Mouse (Mus musculus) limb, embryonic 13.5 days (tissue): ENCODE measurements around the gene Nfe2l2. TPM values are rescaled to one million over a fixed set of nuclear protein-coding genes. Genes with fewer than 3 reads are reported as not detected.

Experiments
- ATAC-seq: fragments of 200-750 bp; cut with Nextera tagmentation; 2 replicates; pipeline ENCODE4 v1.8.0; 2017; ENCODE audit warnings: low read depth, moderate number of reproducible peaks, moderate TSS enrichment; ENCODE audit not compliant: low FRiP score
- H3K27ac ChIP-seq: fragments of 300-500 bp; sonication (generic); 2 replicates; pipeline ENCODE4 v1.5.1; 2015; ENCODE audit warnings: inconsistent platforms, mild to moderate bottlenecking, moderate library complexity
- H3K27me3 ChIP-seq: fragments of 300-500 bp; sonication (generic); 2 replicates; pipeline ENCODE4 v1.6.1; 2015; ENCODE audit warnings: mild to moderate bottlenecking, inconsistent platforms
- H3K36me3 ChIP-seq: fragments of 300-500 bp; sonication (generic); 2 replicates; pipeline ENCODE4 v1.6.1; 2015; ENCODE audit warnings: inconsistent platforms, mild to moderate bottlenecking, moderate library complexity
- H3K4me1 ChIP-seq: fragments of 300-500 bp; sonication (generic); 2 replicates; pipeline ENCODE4 v1.6.1; 2015; ENCODE audit warnings: inconsistent platforms
- H3K4me2 ChIP-seq: fragments of 300-500 bp; sonication (generic); replicated peaks from 2 replicates; pipeline ENCODE4 v1.6.1; 2015; ENCODE audit warnings: inconsistent platforms, mild to moderate bottlenecking, moderate library complexity
- H3K4me3 ChIP-seq: fragments of 300-500 bp; sonication (generic); 2 replicates; pipeline ENCODE4 v1.5.1; 2015; ENCODE audit warnings: moderate library complexity, mild to moderate bottlenecking, inconsistent platforms
- H3K9ac ChIP-seq: fragments of 300-500 bp; sonication (generic); 2 replicates; pipeline ENCODE4 v1.6.1; 2015; ENCODE audit warnings: mild to moderate bottlenecking, inconsistent platforms
- H3K9me3 ChIP-seq: fragments of 300-500 bp; sonication (generic); 2 replicates; pipeline ENCODE4 v1.6.1; 2016; ENCODE audit warnings: inconsistent platforms
- WGBS: fragments of 180-500 bp; shearing (Covaris S2); methylation state at CpG from one replicate; pipeline ENCODE4 v1.1.7; 2015; 5-methylcytosine and 5-hydroxymethylcytosine counted together
- polyA plus RNA-seq: library from polyadenylated mRNA; unstranded; fragments of >200 nt; fragmentation: Nextera tagmentation; extraction: Ambion mirVana; gene quantifications from 2 replicates; pipeline ENCODE4 v1.2.1, GENCODE M21; 2015

Nfe2l2 gene
- polyA plus RNA-seq, 1 experiment from 2014 or later = 34.1 TPM

DNA sequence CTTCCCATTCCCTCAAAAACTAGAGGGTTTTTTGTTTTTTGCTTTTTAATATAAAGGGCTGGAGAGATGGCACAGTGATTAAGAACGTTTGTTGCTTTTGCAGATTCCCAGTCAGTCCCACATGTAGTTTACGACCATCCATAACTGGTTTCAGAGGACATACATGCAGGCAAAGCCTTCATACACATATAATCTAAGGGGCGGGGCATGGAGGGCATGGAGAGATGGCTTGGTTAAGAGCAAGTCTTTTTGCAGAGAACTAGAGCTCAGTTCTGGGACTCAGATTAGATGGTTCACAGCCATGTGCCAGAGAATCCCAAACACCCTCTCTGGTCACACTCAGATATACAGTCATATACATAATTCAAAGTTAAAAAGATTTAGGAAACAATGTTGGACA, 31.9 kb downstream of the Nfe2l2 start:
- no peak for ATAC-seq

DNA sequence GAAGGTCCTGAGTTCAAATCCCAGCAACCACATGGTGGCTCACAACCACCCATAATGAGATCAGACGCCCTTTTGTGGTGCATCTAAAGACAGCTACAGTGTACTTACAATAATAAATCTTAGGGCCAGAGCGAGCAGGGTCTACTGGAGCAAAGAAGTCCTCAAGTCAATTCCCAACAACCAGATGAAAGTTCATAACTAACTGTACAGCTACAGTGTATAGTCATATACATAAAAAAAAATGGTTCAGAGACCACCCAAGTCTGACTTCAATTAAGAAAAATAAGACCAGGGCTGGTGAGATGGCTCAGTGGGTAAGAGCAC, 33.1 kb downstream of the Nfe2l2 start:
- Histone ChIP-seq H3K9me3 (no peaks in the 10 kb centered on the region), H3K27me3 (no peaks in the 10 kb centered on the region), H3K36me3 (peaks cover 19% of the 10 kb centered on the region), H3K9ac (no peak overlapping the region), H3K4me1 (no peaks in the 10 kb centered on the region), H3K4me2 (no peak overlapping the region), H3K4me3 (no peak overlapping the region), H3K27ac (no peak overlapping the region)
- WGBS = 79% methylated on average over 2 of the region's 2 CpGs
- no peak for ATAC-seq

More for the DNA sequence above, 31.9 kb downstream of the Nfe2l2 start:
- Histone ChIP-seq H3K4me3 (no peak overlapping the region), H3K9me3 (no peaks in the 10 kb centered on the region), H3K9ac (no peak overlapping the region), H3K4me2 (no peak overlapping the region), H3K36me3 (peaks cover 30% of the 10 kb centered on the region), H3K27ac (no peak overlapping the region), H3K4me1 (no peaks in the 10 kb centered on the region), H3K27me3 (no peaks in the 10 kb centered on the region)
- 60% methylated on average over 3 of the region's 3 CpGs for WGBS

- Histone ChIP-seq H3K9ac (no peak overlapping the region), H3K27ac (no peak overlapping the region), H3K4me1 (no peaks in the 10 kb centered on the region), H3K4me2 (no peak overlapping the region), H3K27me3 (no peaks in the 10 kb centered on the region), H3K4me3 (no peak overlapping the region), H3K9me3 (no peaks in the 10 kb centered on the region), H3K36me3 (peaks cover 13% of the 10 kb centered on the region)
- no peak for ATAC-seq
- WGBS = 80% methylated on average over 6 of the region's 6 CpGs
Measured at GRCm38 (mm10) chr2:75670446-75671336, 33.8 kb downstream of the Nfe2l2 start.

GRCm38 (mm10) chr2:75669491-75670445, 34.7 kb downstream of the Nfe2l2 start:
- Histone ChIP-seq H3K27me3 (no peaks in the 10 kb centered on the region), H3K4me1 (no peaks in the 10 kb centered on the region), H3K36me3 (peaks cover 12% of the 10 kb centered on the region), H3K4me2 (no peak overlapping the region), H3K27ac (0 out of 2 replicates have a peak overlapping the region, but pooled peaks have one; percentile 33), H3K9me3 (no peaks in the 10 kb centered on the region), H3K4me3 (no peak overlapping the region), H3K9ac (no peak overlapping the region)
- no peak for ATAC-seq
- 32% methylated on average over 14 of the region's 14 CpGs for WGBS

DNA sequence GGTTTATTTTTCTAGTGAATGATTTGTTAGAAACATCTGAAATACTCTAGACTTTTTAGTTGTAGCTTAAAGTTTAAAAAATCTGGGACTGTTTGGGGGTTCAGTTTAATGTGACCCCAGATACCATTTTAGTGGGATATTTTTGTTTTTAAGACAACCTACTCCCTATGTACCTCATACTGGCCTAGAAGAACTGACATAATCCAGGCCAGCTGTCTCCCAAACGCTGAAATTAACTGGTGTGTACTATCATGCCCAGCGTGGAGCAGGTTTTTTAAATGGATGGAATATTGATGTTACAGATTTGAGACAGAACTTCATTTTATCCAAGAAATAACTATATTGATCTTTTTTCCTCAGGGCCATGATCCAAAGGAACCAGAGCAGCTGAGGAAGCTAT, 43.3 kb downstream of the Nfe2l2 start:
- no peaks in the 10 kb centered on the region for H3K27me3 ChIP-seq
- H3K9me3 ChIP-seq = no peaks in the 10 kb centered on the region
- H3K4me2 ChIP-seq = peak overlapping the region; percentile 91
- 22% methylated on average over 2 of the region's 2 CpGs for WGBS
- H3K27ac ChIP-seq = peak overlapping the region; percentile 10; the same call in 1 of the 2 replicates
- ATAC-seq = no peak
- peak overlapping the region; percentile 97 for H3K4me3 ChIP-seq
- H3K4me1 ChIP-seq = peaks cover 24% of the 10 kb centered on the region
- H3K36me3 ChIP-seq = peaks cover 33% of the 10 kb centered on the region
- H3K9ac ChIP-seq = peak overlapping the region; percentile 98

DNA sequence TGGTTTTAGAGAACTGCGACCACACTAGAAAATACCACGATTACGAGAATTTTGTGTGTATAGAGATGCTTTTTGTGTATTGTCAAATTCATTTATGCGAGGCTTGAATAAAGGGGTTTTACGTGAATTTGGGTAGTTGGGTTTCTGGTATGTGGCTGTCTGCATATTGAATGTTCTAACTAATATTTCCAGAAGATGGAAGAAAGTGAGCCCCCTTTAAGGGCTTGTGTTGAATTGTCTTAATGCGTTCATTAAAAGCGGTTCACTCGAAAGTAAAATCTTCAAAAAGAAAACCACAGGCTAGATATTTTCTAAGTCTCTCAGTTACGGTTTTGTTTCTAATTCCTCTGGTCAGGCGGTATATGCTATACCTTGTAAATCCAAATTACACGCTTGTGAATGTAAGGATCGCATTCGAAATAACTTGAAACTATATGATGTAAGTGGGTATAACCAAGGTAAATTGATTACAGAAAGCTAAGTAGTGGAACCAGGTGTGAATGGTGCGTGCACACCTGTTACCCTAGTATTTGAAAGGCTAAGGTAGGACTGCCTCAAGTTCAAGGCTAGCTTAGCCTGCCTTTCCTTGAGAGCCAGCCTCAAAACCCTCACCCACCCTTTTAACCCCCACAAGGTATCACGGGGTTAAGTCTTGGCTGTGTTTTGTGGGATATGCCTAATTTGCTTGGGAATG, 44.0 kb downstream of the Nfe2l2 start:
- Histone ChIP-seq H3K27ac (peak overlapping the region; percentile 96; the same call in 1 of the 2 replicates), H3K27me3 (no peaks in the 10 kb centered on the region), H3K4me2 (peak overlapping the region; percentile 91), H3K9me3 (no peaks in the 10 kb centered on the region), H3K4me3 (peak overlapping the region; percentile 97), H3K4me1 (peaks cover 24% of the 10 kb centered on the region), H3K36me3 (peaks cover 33% of the 10 kb centered on the region), H3K9ac (peak overlapping the region; percentile 98)
- 3% methylated on average over 15 of the region's 15 CpGs for WGBS
- ATAC-seq = no peak

DNA sequence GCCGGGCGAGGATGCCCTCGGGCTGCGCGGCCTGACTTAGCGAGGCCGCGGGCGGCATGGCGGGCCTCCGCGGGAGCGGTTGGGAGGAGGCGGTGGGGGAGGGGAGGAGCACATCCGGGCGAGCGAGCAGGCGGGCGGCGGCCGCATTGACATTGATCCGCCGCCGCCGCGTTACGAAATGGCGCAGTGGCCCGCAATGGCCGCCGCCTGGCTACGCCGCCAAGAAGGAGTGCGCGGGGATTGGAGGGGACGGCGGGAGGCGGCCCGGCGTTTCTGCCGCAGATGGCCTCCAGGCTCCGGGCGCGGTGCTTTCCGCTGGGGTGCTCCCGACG, 44.8 kb downstream of the Nfe2l2 start:
- Histone ChIP-seq H3K27me3 (no peaks in the 10 kb centered on the region), H3K4me3 (peak overlapping the region; percentile 97), H3K36me3 (peaks cover 28% of the 10 kb centered on the region), H3K27ac (peak overlapping the region; percentile 96), H3K4me1 (peaks cover 24% of the 10 kb centered on the region), H3K9me3 (no peaks in the 10 kb centered on the region), H3K9ac (peak overlapping the region; percentile 98), H3K4me2 (peak overlapping the region; percentile 91)
- under 1% methylated on average over 46 of the region's 47 CpGs for WGBS
- peak; percentile 60 for ATAC-seq

GRCm38 (mm10) chr2:75658727-75659628, 45.5 kb downstream of the Nfe2l2 start, which contains the start of gene Hnrnpa3:
Gene Hnrnpa3 (plus strand): TSS chr2:75659261.
- WGBS = under 1% methylated on average over 93 of the region's 102 CpGs
- peak within 1 kb of the TSS; percentile 97 for H3K4me3 ChIP-seq
- H3K9me3 ChIP-seq = no peaks in the 10 kb centered on the region
- peak within 1 kb of the TSS; percentile 98 for H3K9ac ChIP-seq
- peak within 1 kb of the TSS; percentile 91 for H3K4me2 ChIP-seq
- H3K36me3 ChIP-seq = peaks cover 23% of the 10 kb centered on the region
- H3K4me1 ChIP-seq = peaks cover 24% of the 10 kb centered on the region
- ATAC-seq = peak; percentile 95
- H3K27ac ChIP-seq = peak within 1 kb of the TSS; percentile 99
- H3K27me3 ChIP-seq = no peaks in the 10 kb centered on the region

- Histone ChIP-seq H3K27ac (peak overlapping the region; percentile 99), H3K4me2 (peak overlapping the region; percentile 71), H3K27me3 (no peaks in the 10 kb centered on the region), H3K4me3 (peak overlapping the region; percentile 97), H3K9me3 (no peaks in the 10 kb centered on the region), H3K9ac (peak overlapping the region; percentile 90), H3K36me3 (peaks cover 14% of the 10 kb centered on the region), H3K4me1 (peaks cover 24% of the 10 kb centered on the region)
- no peak for ATAC-seq
- 3% methylated on average over 18 of the region's 18 CpGs for WGBS
Measured at GRCm38 (mm10) chr2:75657907-75658691, 46.3 kb downstream of the Nfe2l2 start.

- no peaks in the 10 kb centered on the region for H3K27me3 ChIP-seq
- no peak overlapping the region for H3K9ac ChIP-seq
- no peak overlapping the region for H3K4me2 ChIP-seq
- ATAC-seq = no peak
- peaks cover 24% of the 10 kb centered on the region for H3K4me1 ChIP-seq
- no peaks in the 10 kb centered on the region for H3K9me3 ChIP-seq
- peaks cover 5% of the 10 kb centered on the region; the same call in 1 of the 2 replicates for H3K36me3 ChIP-seq
- 90% methylated on average over 5 of the region's 5 CpGs for WGBS
- peak overlapping the region; percentile 99; the same call in 1 of the 2 replicates for H3K27ac ChIP-seq
- H3K4me3 ChIP-seq = no peak overlapping the region
Measured at GRCm38 (mm10) chr2:75656924-75657323, 47.5 kb downstream of the Nfe2l2 start.
